Mouse (Mus musculus) embryonic facial prominence, embryonic 11.5 days (tissue): ENCODE measurements around the gene Aup1. TPM values are rescaled to one million over a fixed set of nuclear protein-coding genes. Genes with fewer than 3 reads are reported as not detected.

Source experiments
- ATAC-seq: fragments of 200-750 bp; cut with Nextera tagmentation; replicated peaks from 2 replicates; pipeline ENCODE4 v1.8.0; 2017; ENCODE audit warnings: low read depth; ENCODE audit not compliant: insufficient number of reproducible peaks, low FRiP score, low TSS enrichment
- DNase-seq: peaks from one replicate; pipeline ENCODE4 v3.0.0-alpha.2; 2015; ENCODE audit warnings: low spot score
- H3K27ac ChIP-seq: fragments of 300-500 bp; sonication (generic); replicated peaks from 2 replicates; pipeline ENCODE4 v1.5.1; 2014; ENCODE audit warnings: mild to moderate bottlenecking, low read depth, low read length, control low read depth
- H3K27me3 ChIP-seq: fragments of 300-500 bp; sonication (generic); 2 replicates; pipeline ENCODE4 v1.6.1; 2014; ENCODE audit warnings: mild to moderate bottlenecking, low read length, moderate library complexity, mixed read lengths; ENCODE audit not compliant: control insufficient read depth, insufficient read depth
- H3K36me3 ChIP-seq: fragments of 300-500 bp; sonication (generic); replicated peaks from 2 replicates; pipeline ENCODE4 v1.6.1; 2014; ENCODE audit warnings: low read depth, mild to moderate bottlenecking, low read length, moderate library complexity, mixed read lengths; ENCODE audit not compliant: control insufficient read depth, insufficient read depth
- H3K4me1 ChIP-seq: fragments of 300-500 bp; sonication (generic); 2 replicates; pipeline ENCODE4 v1.6.1; 2014; ENCODE audit warnings: low read length, mixed read lengths; ENCODE audit not compliant: control insufficient read depth, insufficient read depth
- H3K4me2 ChIP-seq: fragments of 300-500 bp; sonication (generic); 2 replicates; pipeline ENCODE4 v1.6.1; 2014; ENCODE audit warnings: low read depth, mild to moderate bottlenecking, control low read depth, low read length, moderate library complexity
- H3K4me3 ChIP-seq: fragments of 300-500 bp; sonication (generic); 2 replicates; pipeline ENCODE4 v1.5.1; 2014; ENCODE audit warnings: low read depth, low read length, control low read depth
- H3K9ac ChIP-seq: fragments of 300-500 bp; sonication (generic); replicated peaks from 2 replicates; pipeline ENCODE4 v1.6.1; 2014; ENCODE audit warnings: mild to moderate bottlenecking, control low read depth, low read length
- H3K9me3 ChIP-seq: fragments of 300-500 bp; sonication (generic); replicated peaks from 2 replicates; pipeline ENCODE4 v1.6.1; 2016; ENCODE audit warnings: mild to moderate bottlenecking, low read length, inconsistent platforms, mixed read lengths; ENCODE audit not compliant: control insufficient read depth
- WGBS: fragments of 180-500 bp; shearing (Covaris S2); extraction: QIAGEN DNeasy Blood & Tissue Kit; methylation state at CpG from one replicate; pipeline ENCODE4 v1.1.7; 2014; 5-methylcytosine and 5-hydroxymethylcytosine counted together
- polyA plus RNA-seq: library from polyadenylated mRNA; unstranded; fragments of >200 nt; fragmentation: Nextera tagmentation; extraction: Ambion mirVana; gene quantifications from 2 replicates; pipeline ENCODE4 v1.2.1, GENCODE M21; 2014

Aup1 gene
- polyA plus RNA-seq, 1 experiment from 2014 or later = 105 TPM

DNA sequence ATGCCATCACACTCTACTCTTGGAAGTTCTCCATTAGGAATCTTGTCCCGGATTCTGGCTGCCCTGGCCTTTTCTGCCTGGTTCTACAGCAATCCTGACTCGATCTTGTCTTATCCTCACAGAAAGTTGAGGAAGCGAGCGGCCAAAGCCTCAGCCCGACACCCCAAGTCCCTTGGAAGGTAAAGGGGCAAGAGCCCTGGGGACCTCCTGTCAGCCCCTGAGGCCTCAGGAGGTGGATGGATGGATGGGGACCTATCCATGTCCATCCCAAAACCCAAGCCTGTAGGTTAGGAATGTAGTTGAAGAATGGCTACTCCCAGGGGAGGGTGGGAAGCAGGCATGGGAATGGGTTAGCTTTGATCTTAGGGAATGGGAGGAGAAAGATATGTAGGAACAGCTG lies 10.3 kb upstream of the Aup1 start:
- H3K4me2 ChIP-seq = no peak overlapping the region
- H3K27me3 ChIP-seq = no peaks in the 10 kb centered on the region
- H3K9ac ChIP-seq = no peak overlapping the region
- H3K36me3 ChIP-seq = no peaks in the 10 kb centered on the region
- H3K27ac ChIP-seq = no peak overlapping the region
- ATAC-seq (no peak), DNase-seq (no peak)
- H3K4me1 ChIP-seq = no peaks in the 10 kb centered on the region
- 92% methylated on average over 5 of the region's 5 CpGs for WGBS
- no peak overlapping the region for H3K4me3 ChIP-seq
- no peaks in the 10 kb centered on the region for H3K9me3 ChIP-seq

DNA sequence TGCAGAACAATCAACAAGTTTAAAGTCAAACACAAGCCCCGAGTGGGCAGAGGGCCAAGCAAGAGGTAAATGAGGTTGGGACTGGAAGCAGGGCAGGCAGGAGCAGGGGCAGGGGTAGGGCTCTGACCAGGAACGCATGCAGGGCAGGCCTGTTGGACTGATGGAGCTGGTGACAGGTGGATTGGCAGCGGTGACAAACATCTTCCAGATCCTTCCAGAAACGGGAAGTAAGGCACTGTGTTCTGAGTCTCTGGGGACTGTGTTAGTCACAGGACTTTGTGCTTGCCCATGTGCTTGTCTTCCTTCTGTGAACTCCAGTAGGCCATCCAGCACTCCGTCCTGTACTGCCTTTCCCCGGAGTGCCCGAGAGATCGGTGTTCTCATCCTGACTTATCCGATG lies 9.6 kb upstream of the Aup1 start:
- DNase-seq = no peak
- H3K9ac ChIP-seq = no peak overlapping the region
- H3K9me3 ChIP-seq = no peaks in the 10 kb centered on the region
- no peaks in the 10 kb centered on the region for H3K27me3 ChIP-seq
- H3K4me2 ChIP-seq = no peak overlapping the region
- H3K4me3 ChIP-seq = no peak overlapping the region
- H3K27ac ChIP-seq = no peak overlapping the region
- no peaks in the 10 kb centered on the region for H3K36me3 ChIP-seq
- no peaks in the 10 kb centered on the region for H3K4me1 ChIP-seq
- WGBS = 67% methylated on average over 9 of the region's 9 CpGs
- no peak for ATAC-seq

DNA sequence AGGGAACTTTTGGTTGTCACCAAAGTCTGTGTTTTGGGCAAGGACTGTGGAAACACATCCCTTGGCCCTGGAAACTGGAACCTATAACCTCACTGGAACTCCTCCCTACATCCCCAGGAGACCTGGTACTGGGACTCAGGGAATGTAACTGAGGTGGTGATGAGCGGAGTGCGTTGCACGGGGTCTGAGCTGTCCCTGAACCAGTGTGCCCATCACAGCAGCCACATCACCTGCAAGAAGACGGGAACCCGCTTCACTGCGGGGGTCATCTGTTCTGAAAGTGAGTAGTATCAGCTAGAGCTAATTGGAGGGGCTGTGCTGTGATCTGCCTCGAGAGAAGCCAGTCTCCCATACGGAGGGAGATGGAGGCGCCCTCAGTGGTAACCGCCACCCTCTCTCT lies 5.0 kb upstream of the Aup1 start:
- H3K4me2 ChIP-seq = no peak overlapping the region
- H3K4me3 ChIP-seq = no peak overlapping the region
- H3K36me3 ChIP-seq = peaks cover 5% of the 10 kb centered on the region
- no peaks in the 10 kb centered on the region for H3K9me3 ChIP-seq
- DNase-seq (no peak), ATAC-seq (no peak)
- H3K27ac ChIP-seq = no peak overlapping the region
- no peaks in the 10 kb centered on the region for H3K27me3 ChIP-seq
- H3K4me1 ChIP-seq = no peaks in the 10 kb centered on the region
- no peak overlapping the region for H3K9ac ChIP-seq
- 76% methylated on average over 10 of the region's 10 CpGs for WGBS

DNA sequence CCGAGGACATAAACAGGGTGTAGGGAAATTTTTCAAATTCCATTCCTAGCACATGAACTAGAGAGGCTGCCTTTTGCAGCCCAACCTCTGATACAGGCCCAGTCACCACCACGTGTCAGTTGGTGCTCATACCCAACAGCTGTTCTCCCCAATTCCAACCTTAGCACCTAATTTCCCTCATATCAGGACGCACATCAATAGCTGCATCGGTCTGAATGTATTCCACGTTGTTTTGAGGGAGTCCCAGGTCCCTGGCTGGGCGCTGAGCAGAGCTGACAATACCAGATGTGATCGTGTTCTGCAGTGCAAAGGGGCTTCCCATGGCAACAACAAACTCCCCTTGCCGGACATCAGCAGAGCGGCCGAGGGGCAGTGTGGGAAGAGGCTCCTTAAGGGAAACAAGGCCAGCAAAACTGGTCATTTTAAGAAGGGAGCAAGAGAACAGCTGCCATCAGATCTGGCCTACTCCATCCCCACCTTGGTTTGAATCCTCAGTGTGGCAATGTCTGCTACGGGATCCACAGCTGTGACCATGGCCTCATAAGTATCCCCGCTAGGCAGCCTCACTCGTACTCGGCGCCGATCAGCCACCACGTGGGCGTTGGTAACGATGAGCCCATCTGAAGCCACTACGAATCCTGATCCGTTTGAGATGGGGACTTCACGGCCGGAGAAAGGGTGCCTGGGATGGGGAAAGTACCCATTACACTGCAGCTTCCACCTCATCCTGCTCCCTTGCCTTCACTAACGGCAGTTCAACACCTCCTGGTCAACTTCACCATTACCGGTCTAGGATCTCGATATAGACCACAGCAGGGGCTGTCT lies 973 bp upstream of the Aup1 start:
- Histone ChIP-seq H3K27me3 (no peaks in the 10 kb centered on the region), H3K4me2 (peak overlapping the region; percentile 87), H3K9me3 (no peaks in the 10 kb centered on the region), H3K36me3 (peaks cover 10% of the 10 kb centered on the region), H3K4me1 (no peaks in the 10 kb centered on the region; the same call in 1 of the 2 replicates), H3K9ac (peak overlapping the region; percentile 83), H3K27ac (peak overlapping the region; percentile 5), H3K4me3 (peak overlapping the region; percentile 86)
- DNase-seq = peak; percentile 47
- peak; percentile 2; the same call in 1 of the 2 replicates for ATAC-seq
- WGBS = 2% methylated on average over 26 of the region's 26 CpGs

DNA sequence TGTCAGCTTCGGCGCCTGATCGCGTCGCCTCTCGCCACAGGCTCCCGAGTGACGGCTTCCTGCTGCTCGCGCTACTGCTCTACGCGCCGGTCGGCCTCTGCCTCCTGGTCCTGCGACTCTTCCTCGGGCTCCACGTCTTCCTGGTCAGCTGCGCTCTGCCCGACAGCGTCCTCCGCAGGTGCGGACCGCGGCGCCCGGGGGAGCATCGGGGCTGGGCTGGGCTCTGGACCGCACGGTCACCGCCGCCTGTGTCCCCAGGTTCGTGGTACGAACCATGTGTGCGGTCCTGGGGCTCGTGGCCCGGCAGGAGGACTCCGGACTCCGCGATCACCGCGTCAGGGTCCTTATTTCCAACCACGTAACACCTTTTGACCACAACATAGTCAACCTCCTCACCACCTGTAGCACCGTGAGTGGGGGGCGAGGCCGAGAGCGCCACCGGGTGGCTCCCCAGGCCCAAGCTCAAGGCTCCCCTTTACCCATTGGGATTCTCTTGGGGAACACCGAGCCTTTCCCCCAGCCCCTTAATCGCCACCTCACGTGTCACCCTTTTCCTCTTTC lies 630 bp downstream of the Aup1 start, which contains the start of gene Htra2:
Htra2 (minus strand) TSS at position 403 of the 561 bp plus-strand sequence.
- DNase-seq = peak; percentile 40
- no peaks in the 10 kb centered on the region for H3K9me3 ChIP-seq
- ATAC-seq = peak; percentile 35; the same call in 1 of the 2 replicates
- peak within 1 kb of the TSS; percentile 74 for H3K27ac ChIP-seq
- no peaks in the 10 kb centered on the region for H3K27me3 ChIP-seq
- H3K4me1 ChIP-seq = no peaks in the 10 kb centered on the region; the same call in 1 of the 2 replicates
- H3K36me3 ChIP-seq = peaks cover 10% of the 10 kb centered on the region
- H3K4me3 ChIP-seq = peak within 1 kb of the TSS; percentile 86
- H3K4me2 ChIP-seq = peak within 1 kb of the TSS; percentile 87
- under 1% methylated on average over 50 of the region's 50 CpGs for WGBS
- peak within 1 kb of the TSS; percentile 83 for H3K9ac ChIP-seq

DNA sequence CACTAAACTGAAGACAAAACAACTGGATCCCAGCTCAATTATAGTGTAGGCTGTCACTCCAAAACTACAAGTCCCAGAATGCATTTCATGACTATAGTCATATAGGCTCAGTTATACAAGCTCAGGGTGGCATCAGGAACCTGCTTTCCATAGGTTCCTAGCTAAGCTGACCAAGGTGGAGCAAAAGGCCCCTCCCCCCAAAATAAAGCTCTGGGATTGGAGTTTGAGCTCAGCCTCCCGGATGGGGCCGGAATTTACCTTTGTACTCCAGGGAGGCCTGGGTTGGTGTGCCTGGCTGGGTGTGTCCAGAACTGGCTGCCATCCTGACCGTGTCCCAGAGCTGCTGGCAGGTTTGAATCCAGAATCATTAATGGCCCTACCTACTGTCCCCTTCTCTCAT lies 3.5 kb downstream of the Aup1 start, which contains the start of gene Dqx1:
Dqx1 (plus strand) TSS at position 55 of the 400 bp plus-strand sequence.
- no peak for ATAC-seq
- H3K4me3 ChIP-seq = no peak within 1 kb of the TSS

DNA sequence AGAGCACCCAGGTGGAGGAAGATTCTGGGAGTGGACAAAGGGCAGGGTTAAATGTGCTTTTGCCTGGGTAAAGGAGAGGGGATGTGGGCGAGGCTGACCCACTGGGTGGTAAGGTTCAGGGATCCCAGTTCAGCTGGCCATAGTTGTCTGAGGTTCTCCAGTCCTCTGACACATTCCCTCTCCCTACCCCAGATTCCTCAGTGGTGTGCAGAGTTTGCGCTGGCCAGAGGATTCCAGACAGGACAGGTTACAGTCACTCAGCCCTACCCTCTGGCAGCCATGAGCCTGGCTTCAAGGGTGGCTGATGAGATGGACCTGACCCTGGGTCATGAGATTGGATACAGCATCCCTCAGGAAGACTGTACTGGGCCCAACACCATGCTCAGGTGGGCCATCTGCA lies 4.4 kb downstream of the Aup1 start:
- Histone ChIP-seq H3K4me3 (no peak overlapping the region), H3K27ac (no peak overlapping the region), H3K4me2 (no peak overlapping the region), H3K9me3 (no peaks in the 10 kb centered on the region), H3K27me3 (peaks cover 15% of the 10 kb centered on the region), H3K9ac (no peak overlapping the region), H3K4me1 (no peaks in the 10 kb centered on the region; the same call in 1 of the 2 replicates), H3K36me3 (peaks cover 5% of the 10 kb centered on the region; the same call in 1 of the 2 replicates)
- ATAC-seq (no peak), DNase-seq (no peak)
- WGBS = 75% methylated on average over 2 of the region's 2 CpGs

More for the DNA sequence above, 3.5 kb downstream of the Aup1 start, which contains the start of gene Dqx1:
- DNase-seq = peak; percentile 27
- no peak within 1 kb of the TSS for H3K4me2 ChIP-seq
- H3K9ac ChIP-seq = no peak within 1 kb of the TSS
- peaks cover 5% of the 10 kb centered on the region; the same call in 1 of the 2 replicates for H3K36me3 ChIP-seq
- H3K9me3 ChIP-seq = no peaks in the 10 kb centered on the region
- no peak within 1 kb of the TSS for H3K27ac ChIP-seq
- peaks cover 8% of the 10 kb centered on the region; the same call in 1 of the 2 replicates for H3K27me3 ChIP-seq
- no peaks in the 10 kb centered on the region; the same call in 1 of the 2 replicates for H3K4me1 ChIP-seq
- WGBS = 54% methylated on average over 3 of the region's 3 CpGs

DNA sequence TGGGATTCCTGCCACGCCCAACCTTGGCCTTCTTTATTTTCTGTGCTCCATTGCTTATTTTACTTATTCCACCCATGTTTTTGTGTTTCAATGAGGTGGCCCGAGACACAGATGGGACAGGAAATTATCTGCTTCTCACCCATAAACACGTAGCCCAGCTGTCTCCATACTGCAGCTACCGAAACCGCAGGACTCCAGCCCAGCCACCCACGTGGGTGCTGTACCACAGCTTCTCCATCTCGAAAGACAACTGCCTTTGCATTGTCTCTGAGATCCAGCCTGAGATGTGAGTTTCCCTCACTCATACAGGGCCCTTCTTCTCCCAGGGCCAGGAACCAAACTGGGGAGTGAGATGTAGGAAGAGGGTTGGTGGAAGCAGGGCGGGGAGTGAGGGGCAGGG lies 11.7 kb downstream of the Aup1 start:
- Histone ChIP-seq H3K4me3 (no peak overlapping the region), H3K36me3 (no peaks in the 10 kb centered on the region), H3K4me2 (no peak overlapping the region), H3K4me1 (peaks cover 2% of the 10 kb centered on the region), H3K27ac (no peak overlapping the region), H3K9me3 (no peaks in the 10 kb centered on the region), H3K27me3 (peaks cover 80% of the 10 kb centered on the region), H3K9ac (no peak overlapping the region)
- WGBS = 35% methylated on average over 8 of the region's 8 CpGs
- ATAC-seq = no peak
- DNase-seq = no peak
